Mouse (Mus musculus): ENCODE results near the gene Mc1r. TPM values are rescaled to one million over a fixed set of nuclear protein-coding genes. Genes with fewer than 3 reads are reported as not detected.
"Not testable (repeated sequence)": the region's sequence is repeated elsewhere in the genome, so short reads cannot be mapped to it uniquely, and the experiment has no call there.

Gene Mc1r
- polyA plus RNA-seq, 1 experiment from 2014 or later: not detected

DNA sequence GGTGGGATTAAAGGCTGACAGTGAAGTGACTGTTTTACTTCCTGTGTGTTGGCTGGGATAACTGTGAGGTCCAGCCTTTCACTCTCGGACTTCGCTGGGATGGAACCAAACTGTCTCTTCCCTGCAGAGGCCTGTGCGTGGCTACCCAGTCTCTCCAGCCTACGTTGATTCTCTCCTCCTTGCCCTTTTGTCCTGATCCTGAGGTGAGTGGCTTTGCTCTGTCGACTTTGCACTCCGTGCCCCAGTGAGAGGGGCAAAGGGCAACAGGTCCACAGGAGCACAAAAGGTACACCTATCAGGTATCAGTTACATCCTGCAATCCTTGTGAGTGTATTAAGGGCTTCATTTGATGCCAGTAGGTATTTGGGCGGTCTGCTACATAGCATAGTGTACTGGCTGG lies 16.5 kb downstream of the Mc1r start, which contains the start of gene Def8:
TSS of gene Def8 (plus strand) at position 87 of the 400 bp plus-strand sequence.
- H3K4me1 ChIP-seq: no peaks in the 10 kb centered on the region
- H3K9me3 ChIP-seq: peaks cover 15% of the 10 kb centered on the region; the same call in 1 of the 2 replicates
- no peak within 1 kb of the TSS for H3K9ac ChIP-seq
- no peaks in the 10 kb centered on the region for H3K36me3 ChIP-seq
- H3K27me3 ChIP-seq: no peaks in the 10 kb centered on the region
- peak within 1 kb of the TSS; percentile 51 for H3K4me2 ChIP-seq
- H3K4me3 ChIP-seq: peak within 1 kb of the TSS; percentile 21
- ATAC-seq (ENCODE audit: borderline replicate concordance, extremely low read depth, low FRiP score, low TSS enrichment): no peak
- WGBS: 63% methylated on average over 7 of the region's 7 CpGs
- H3K27ac ChIP-seq: no peak within 1 kb of the TSS

DNA sequence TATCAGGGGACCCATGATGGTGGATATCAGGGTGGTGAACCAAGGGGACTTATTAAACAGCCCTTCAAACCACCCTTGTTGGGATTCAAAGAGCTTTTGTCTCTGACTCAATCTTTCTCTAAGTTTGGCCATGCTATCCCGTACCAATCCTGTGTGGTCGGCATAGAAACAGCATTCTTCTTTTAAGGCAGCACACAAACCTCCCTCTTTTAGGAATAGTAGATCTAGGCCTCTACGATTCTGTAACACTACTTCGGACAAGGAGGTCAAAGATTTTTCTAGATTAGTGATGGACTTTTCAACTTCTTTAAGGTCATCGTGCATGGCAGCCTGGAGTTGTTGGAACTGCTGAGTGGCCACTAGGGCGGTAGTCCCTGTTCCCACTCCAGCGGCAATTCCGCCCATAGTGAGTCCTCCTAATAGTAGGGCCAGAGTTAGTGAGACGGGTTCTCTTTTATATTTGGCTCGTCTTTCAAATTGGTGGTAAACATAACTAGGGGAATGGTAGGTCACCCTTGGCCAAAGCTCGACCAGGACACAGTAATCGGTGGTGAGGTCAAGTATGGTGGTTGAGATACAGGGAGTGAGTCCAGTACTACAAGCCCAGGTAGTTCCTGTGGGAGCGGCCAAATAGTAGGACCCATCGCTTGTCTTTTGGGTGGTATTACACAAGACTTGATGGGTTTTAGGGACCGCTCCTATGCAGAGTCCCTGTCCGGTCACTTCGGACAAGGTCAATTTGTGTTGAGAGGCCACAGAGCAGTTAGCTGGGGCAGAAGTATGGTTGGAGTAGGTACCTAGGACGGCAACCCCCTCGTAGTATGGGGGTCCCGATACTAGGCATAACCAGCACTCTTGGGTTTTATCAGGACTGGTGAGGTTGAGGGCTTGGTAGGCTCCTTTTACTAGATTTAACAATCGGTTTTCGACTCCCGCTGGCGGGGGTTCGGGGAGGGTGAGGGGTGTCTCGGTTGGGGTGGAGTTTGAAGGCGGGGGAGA lies 19.9 kb downstream of the Mc1r start:
- whole genome bisulfite sequencing: 95% methylated on average over 27 of the region's 27 CpGs
- Histone ChIP-seq H3K27me3 (no peaks in the 10 kb centered on the region), H3K9me3 (peaks cover 33% of the 10 kb centered on the region; the same call in 1 of the 2 replicates), H3K36me3 (no peaks in the 10 kb centered on the region), H3K4me1 (no peaks in the 10 kb centered on the region), H3K4me2 (no peak overlapping the region), H3K4me3 (no peak overlapping the region), H3K9ac (no peak overlapping the region), H3K27ac (no peak overlapping the region)
- ATAC-seq (ENCODE audit: borderline replicate concordance, extremely low read depth, low FRiP score, low TSS enrichment): no peak

DNA sequence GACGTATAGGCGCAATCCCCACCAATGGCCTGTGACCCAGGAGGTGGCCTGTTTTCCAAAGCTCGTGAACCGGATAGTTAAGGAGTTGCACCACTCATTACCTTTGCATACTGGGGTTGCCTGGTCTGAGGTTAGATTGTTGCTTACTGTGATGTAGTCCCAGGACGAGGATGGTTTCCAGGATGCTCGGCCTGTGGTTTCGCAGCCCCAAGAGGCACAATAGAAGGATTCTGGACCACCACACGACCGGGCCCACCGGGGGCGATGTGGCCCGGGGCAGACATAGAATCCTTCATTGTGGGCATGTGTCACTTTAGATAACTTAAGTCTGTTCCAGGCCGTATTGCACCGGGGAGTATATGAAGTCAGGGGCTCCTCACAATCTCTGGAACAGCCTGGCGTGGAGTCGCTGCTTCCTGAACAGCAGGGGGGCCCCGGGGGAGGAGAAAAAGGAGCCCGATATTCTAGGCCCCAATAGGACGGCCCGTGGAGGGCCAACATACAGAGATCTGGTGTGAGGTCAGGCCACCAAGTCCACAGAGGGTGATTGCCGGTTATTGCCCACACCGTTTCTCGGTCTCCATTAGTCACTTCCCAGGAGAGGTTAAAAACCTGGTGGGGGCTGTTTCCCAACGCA lies 20.9 kb downstream of the Mc1r start:
- Histone ChIP-seq H3K27me3 (no peaks in the 10 kb centered on the region), H3K9me3 (peaks cover 41% of the 10 kb centered on the region), H3K9ac (no peak overlapping the region), H3K27ac (no peak overlapping the region), H3K4me1 (no peaks in the 10 kb centered on the region), H3K4me3 (no peak overlapping the region), H3K4me2 (no peak overlapping the region), H3K36me3 (no peaks in the 10 kb centered on the region)
- no peak for ATAC-seq (ENCODE audit: borderline replicate concordance, extremely low read depth, low FRiP score, low TSS enrichment)
- 97% methylated on average over 24 of the region's 24 CpGs for WGBS

DNA sequence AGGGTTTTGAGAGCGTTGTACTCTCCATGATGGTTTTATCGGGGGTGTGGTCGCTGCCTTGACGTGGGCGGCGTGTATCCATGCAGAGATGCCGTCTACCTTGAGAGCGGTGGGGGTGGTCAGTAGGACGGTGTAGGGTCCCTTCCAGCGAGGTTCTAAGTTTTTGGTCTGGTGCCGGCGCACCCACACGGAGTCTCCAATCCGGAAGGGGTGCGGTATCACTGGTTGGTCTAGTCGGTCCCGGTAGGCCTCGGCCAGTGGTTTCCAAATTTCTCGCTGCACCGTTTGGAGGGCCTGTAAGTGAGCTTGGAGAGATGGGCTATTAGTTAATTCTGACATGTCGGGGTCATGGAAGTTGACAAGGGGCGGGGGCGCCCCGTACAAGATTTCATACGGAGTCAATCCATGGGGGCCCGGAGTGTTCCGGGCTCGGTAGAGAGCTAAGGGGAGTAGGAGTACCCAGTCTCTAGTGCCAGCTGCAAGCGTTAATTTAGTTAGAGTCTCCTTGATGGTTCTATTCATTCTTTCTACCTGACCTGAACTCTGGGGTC lies 21.5 kb downstream of the Mc1r start:
- Histone ChIP-seq H3K27me3 (no peaks in the 10 kb centered on the region), H3K27ac (no peak overlapping the region), H3K9me3 (peaks cover 41% of the 10 kb centered on the region), H3K4me1 (no peaks in the 10 kb centered on the region), H3K4me2 (no peak overlapping the region), H3K9ac (no peak overlapping the region), H3K36me3 (no peaks in the 10 kb centered on the region), H3K4me3 (no peak overlapping the region)
- no peak for ATAC-seq (ENCODE audit: borderline replicate concordance, extremely low read depth, low FRiP score, low TSS enrichment)
- WGBS: 96% methylated on average over 29 of the region's 29 CpGs

DNA sequence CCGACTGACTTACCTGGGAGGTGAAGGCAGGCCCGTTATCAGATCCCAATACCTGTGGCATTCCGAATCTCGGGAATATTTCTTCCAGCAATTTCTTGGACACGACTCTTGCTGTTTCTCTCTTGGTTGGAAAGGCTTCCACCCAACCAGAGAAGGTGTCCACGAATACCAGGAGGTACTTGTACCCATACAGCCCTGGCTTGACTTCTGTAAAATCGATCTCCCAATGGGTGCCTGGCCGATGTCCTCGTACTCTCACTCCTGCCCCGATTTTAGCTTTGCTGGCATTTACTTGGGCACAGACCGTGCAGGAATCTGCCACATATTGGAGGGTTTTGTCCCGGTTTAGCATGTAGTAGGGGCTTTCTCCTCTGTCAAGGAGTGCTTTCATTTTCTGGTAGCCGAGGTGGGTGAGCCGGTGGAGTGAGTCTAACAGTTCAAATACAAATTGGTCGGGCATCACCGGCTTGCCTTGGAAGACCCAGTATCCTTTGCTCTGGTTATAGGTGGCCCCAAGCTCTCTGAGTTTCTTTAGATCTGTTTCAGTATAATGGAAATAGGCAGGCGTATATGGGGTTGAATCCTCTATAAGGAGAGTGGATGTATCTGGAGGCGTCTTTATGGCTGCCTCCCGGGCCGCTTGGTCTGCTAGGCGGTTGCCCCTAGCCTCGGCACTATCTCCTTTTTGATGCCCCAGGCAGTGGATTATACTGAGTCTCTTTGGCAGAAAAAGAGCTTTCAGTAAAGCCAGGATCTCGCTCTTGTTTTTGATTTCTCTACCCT lies 22.2 kb downstream of the Mc1r start:
- no peak overlapping the region for H3K4me2 ChIP-seq
- H3K4me1 ChIP-seq: no peaks in the 10 kb centered on the region
- H3K4me3 ChIP-seq: no peak overlapping the region
- H3K27me3 ChIP-seq: no peaks in the 10 kb centered on the region
- H3K9me3 ChIP-seq: peaks cover 41% of the 10 kb centered on the region
- 94% methylated on average over 23 of the region's 23 CpGs for WGBS
- ATAC-seq (ENCODE audit: borderline replicate concordance, extremely low read depth, low FRiP score, low TSS enrichment): no peak
- no peak overlapping the region for H3K9ac ChIP-seq
- no peaks in the 10 kb centered on the region for H3K36me3 ChIP-seq
- H3K27ac ChIP-seq: no peak overlapping the region

DNA sequence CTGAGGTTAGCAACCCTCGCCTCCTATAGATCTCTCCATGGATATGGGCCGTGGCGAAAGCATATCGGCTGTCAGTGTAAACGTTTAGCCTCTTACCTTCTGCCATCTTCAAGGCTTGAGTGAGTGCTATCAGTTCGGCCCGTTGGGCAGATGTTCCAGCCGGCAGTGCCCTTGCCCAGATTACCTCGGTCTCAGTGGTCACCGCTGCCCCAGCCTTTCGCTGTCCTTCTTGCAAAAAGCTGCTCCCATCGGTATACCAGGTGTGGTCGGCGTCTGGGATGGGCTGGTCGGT lies 22.8 kb downstream of the Mc1r start:
- not testable (repeated sequence) for H3K27me3 ChIP-seq; ATAC-seq (ENCODE audit: borderline replicate concordance, extremely low read depth, low FRiP score, low TSS enrichment); H3K9ac ChIP-seq; H3K4me2 ChIP-seq; H3K27ac ChIP-seq; H3K4me3 ChIP-seq; H3K4me1 ChIP-seq; H3K36me3 ChIP-seq
- WGBS: 94% methylated on average over 15 of the region's 15 CpGs
- peaks cover 41% of the 10 kb centered on the region for H3K9me3 ChIP-seq

DNA sequence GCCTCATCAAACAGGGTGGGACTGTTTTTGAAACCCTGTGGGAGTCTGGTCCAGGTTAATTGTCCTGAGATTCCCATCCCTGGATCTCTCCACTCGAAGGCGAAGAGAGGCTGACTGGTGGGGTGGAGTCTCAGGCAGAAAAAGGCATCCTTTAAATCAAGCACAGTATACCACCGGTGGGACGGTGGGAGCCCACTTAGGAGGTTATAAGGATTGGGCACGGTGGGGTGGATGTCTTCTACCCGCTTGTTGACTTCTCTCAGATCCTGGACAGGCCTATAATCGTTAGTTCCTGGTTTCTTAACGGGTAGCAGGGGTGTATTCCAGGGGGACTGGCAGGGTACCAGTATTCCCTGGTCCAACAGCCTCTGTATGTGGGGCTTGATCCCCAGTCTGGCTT lies 24.0 kb downstream of the Mc1r start:
- not testable (repeated sequence) for H3K27ac ChIP-seq; H3K4me1 ChIP-seq; H3K4me2 ChIP-seq; H3K36me3 ChIP-seq; ATAC-seq (ENCODE audit: borderline replicate concordance, extremely low read depth, low FRiP score, low TSS enrichment); H3K4me3 ChIP-seq; H3K9ac ChIP-seq; H3K27me3 ChIP-seq
- peaks cover 41% of the 10 kb centered on the region for H3K9me3 ChIP-seq
- WGBS: 92% methylated on average over 8 of the region's 8 CpGs

DNA sequence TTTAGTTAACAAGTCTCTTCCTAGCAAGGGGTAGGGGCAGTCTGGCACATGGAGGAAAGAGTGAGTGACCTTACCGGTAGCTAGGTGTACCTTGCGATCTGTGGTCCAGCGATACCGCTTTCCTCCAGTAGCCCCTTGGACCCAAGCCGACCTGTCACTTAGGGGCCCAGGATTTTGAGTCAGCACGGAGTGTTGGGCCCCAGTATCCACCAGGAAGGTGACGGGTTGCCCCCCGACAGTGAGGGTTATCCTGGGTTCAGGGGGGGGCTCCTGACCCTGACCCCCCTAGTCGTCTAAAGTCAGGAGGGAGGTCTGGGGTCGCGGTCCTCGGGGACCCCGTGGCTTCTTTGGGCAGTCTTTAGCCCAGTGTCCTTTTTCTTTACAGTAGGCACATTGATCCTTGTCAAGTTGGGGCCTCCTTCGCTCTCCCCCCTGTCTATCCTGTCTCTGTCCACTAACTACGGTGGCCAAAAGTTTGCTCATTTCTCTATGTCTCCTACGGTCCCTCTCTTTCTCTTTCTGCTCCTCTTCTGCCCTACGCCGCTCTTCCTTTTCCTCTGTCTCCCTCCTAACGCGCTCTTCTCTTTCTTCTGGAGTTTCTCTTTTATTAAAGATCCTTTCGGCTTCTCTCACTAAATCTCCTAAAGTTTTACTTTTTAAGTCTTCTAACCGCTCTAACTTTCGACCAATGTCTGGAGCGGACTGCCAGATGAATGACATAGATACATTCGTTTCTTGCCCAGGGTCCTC lies 24.9 kb downstream of the Mc1r start:
- no peak overlapping the region for H3K9ac ChIP-seq
- no peak overlapping the region for H3K4me2 ChIP-seq
- no peak overlapping the region for H3K27ac ChIP-seq
- 93% methylated on average over 25 of the region's 25 CpGs for WGBS
- no peaks in the 10 kb centered on the region for H3K36me3 ChIP-seq
- H3K9me3 ChIP-seq: peaks cover 41% of the 10 kb centered on the region
- no peaks in the 10 kb centered on the region for H3K27me3 ChIP-seq
- H3K4me3 ChIP-seq: no peak overlapping the region
- H3K4me1 ChIP-seq: no peaks in the 10 kb centered on the region
- no peak for ATAC-seq (ENCODE audit: borderline replicate concordance, extremely low read depth, low FRiP score, low TSS enrichment)

DNA sequence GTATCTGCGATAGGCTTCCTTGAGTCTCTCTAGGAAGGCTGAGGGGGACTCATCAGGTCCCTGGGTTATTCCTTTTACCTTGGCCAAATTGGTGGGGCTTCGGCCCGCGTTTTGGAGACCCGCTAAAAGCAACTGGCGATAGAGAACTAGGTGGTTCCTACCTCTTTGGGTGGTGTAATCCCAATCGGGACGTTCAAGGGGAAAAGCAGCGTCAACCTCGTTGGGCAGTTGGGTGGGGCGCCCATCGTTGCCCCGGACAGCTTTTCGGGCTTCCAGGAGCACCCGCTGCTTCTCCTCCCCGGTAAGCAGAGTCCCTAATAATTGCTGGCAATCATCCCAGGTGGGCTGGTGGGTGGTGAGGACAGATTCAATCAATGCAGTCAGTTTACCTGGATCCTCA lies 25.5 kb downstream of the Mc1r start:
- Histone ChIP-seq H3K4me2 (no peak overlapping the region), H3K9me3 (peaks cover 37% of the 10 kb centered on the region), H3K4me3 (no peak overlapping the region), H3K9ac (no peak overlapping the region), H3K4me1 (no peaks in the 10 kb centered on the region), H3K27ac (no peak overlapping the region), H3K36me3 (no peaks in the 10 kb centered on the region), H3K27me3 (no peaks in the 10 kb centered on the region)
- no peak for ATAC-seq (ENCODE audit: borderline replicate concordance, extremely low read depth, low FRiP score, low TSS enrichment)
- WGBS: 96% methylated on average over 16 of the region's 16 CpGs

DNA sequence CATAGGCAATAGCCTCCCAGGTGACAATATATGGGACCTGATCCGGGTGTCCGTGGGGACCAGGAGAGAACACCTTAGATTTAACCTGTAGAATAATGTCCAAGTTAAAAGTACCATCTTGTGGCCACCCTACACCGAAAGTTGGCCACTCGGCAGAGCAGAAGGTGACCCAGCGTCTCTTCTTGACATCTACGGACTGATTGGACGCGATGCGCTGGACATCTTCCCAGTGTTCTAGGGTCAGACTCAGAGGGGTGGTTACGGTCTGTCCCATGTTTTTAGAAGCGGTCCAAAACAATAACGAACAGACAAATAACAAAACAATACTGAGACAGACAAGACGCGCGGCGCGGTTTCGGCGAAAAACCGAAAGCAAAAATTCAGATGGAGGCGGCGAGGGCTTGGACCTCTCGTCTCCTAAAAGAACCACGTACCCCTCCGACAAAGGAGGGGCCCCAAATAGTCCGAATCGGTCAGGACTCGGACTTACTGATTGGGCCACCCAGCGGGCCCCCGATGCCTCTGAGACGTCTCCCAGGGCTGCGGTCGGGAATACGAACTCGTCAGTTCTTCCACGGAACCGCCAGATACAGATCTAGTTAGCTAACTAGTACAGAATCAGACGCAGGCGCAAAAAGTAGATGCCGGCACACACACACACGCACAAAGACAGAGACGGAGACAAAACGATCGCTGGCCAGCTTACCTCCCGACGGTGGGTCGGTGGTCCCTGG lies 26.5 kb downstream of the Mc1r start:
- not testable (repeated sequence) for H3K4me2 ChIP-seq; H3K27ac ChIP-seq; H3K36me3 ChIP-seq; ATAC-seq (ENCODE audit: borderline replicate concordance, extremely low read depth, low FRiP score, low TSS enrichment); H3K4me3 ChIP-seq; H3K4me1 ChIP-seq; H3K27me3 ChIP-seq; H3K9ac ChIP-seq
- WGBS: 98% methylated on average over 46 of the region's 47 CpGs
- peaks cover 26% of the 10 kb centered on the region for H3K9me3 ChIP-seq
